Mouse (Mus musculus) small intestine, adult 2 months (tissue): ENCODE measurements around the gene Ager. TPM values are rescaled to one million over a fixed set of nuclear protein-coding genes. Genes with fewer than 3 reads are reported as not detected.

Experiments
- H3K27ac ChIP-seq: fragments of 200-500 bp; 2 replicates; pipeline ENCODE4 v1.5.1; 2012; ENCODE audit warnings: low read depth, low read length, control low read depth, inconsistent platforms; ENCODE audit not compliant: insufficient read depth
- H3K27me3 ChIP-seq: fragments of 200-500 bp; 2 replicates; pipeline ENCODE4 v1.6.1; 2012; ENCODE audit warnings: mild to moderate bottlenecking, moderate library complexity, low read length, inconsistent platforms; ENCODE audit not compliant: control insufficient read depth, insufficient read depth
- H3K36me3 ChIP-seq: fragments of 200-500 bp; 2 replicates; pipeline ENCODE4 v1.6.1; 2012; ENCODE audit warnings: mild to moderate bottlenecking, low read length, control low read depth, inconsistent platforms; ENCODE audit not compliant: control insufficient read depth, insufficient read depth
- H3K4me1 ChIP-seq: fragments of 200-500 bp; 2 replicates; pipeline ENCODE4 v1.6.1; 2012; ENCODE audit warnings: low read length, inconsistent platforms, mixed read lengths; ENCODE audit not compliant: control insufficient read depth, insufficient read depth, insufficient read length
- H3K4me3 ChIP-seq: fragments of 200-500 bp; 2 replicates; pipeline ENCODE4 v1.5.1; 2012; ENCODE audit warnings: low read depth, mild to moderate bottlenecking, control low read depth, inconsistent platforms, low read length, moderate library complexity
- CTCF ChIP-seq: fragments of 200-500 bp; IDR thresholded peaks from 2 replicates; pipeline ENCODE4 v1.5.1; 2012; ENCODE audit warnings: low read depth, mild to moderate bottlenecking, control low read depth, inconsistent platforms, low read length, moderate library complexity, mixed read lengths; ENCODE audit not compliant: insufficient replicate concordance, insufficient read length; ENCODE audit errors: extremely low read depth
- POLR2A ChIP-seq: fragments of 200-500 bp; IDR thresholded peaks from 2 replicates; pipeline ENCODE4 v1.6.1; 2012; ENCODE audit warnings: low read depth, mild to moderate bottlenecking, control low read depth, inconsistent platforms, low read length, moderate library complexity
- WGBS: fragments of 180-500 bp; shearing (Covaris S2); methylation state at CpG from one replicate; pipeline ENCODE4 v1.1.7; 2018; 5-methylcytosine and 5-hydroxymethylcytosine counted together
- polyA plus RNA-seq: library from polyadenylated mRNA; depleted of rRNA; stranded (reverse); fragments of >200 nt; gene quantifications from 2 replicates; pipeline ENCODE4 v1.2.3, GENCODE M21; 2012

The Ager gene
- polyA plus RNA-seq, 1 experiment: 1.7 TPM

GRCm38 (mm10) chr17:34640778-34641601 lies 43.3 kb downstream of the Ager start:
- Histone ChIP-seq H3K27ac (no peak overlapping the region; the same call in 1 of the 2 replicates), H3K4me1 (no peaks in the 10 kb centered on the region; the same call in 1 of the 2 replicates), H3K4me3 (no peak overlapping the region), H3K36me3 (no peaks in the 10 kb centered on the region), H3K27me3 (no peaks in the 10 kb centered on the region)
- no peak for TF ChIP-seq POLR2A
- TF ChIP-seq CTCF: no peak
- WGBS: 39% methylated on average over 11 of the region's 11 CpGs

DNA sequence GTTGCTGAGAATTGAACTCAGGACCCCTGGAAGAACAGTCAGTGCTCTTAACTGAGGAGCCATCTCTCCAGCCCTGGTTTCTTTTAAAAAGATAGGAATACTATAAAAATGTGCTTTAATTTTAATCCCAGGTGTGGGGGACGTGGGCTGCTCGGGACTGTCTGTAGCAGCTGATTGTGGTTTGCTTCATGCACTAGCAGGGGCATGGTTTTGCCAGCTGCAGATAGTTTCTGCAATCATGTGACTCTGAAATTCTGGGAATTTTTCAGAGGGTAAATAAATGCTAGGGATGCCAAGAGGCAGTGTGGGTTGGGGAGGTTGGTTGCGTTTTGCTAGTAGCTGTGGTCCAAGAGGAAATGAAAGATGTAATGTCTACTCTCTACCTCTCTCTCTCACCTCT lies 44.3 kb downstream of the Ager start:
- no peaks in the 10 kb centered on the region for H3K27me3 ChIP-seq
- H3K4me3 ChIP-seq: no peak overlapping the region
- 75% methylated on average over 3 of the region's 3 CpGs for WGBS
- no peaks in the 10 kb centered on the region for H3K36me3 ChIP-seq
- H3K27ac ChIP-seq: no peak overlapping the region
- TF ChIP-seq CTCF (no peak), POLR2A (no peak)
- H3K4me1 ChIP-seq: peaks cover 3% of the 10 kb centered on the region; the same call in 1 of the 2 replicates

- TF ChIP-seq CTCF (no peak), POLR2A (no peak)
- Histone ChIP-seq H3K27me3 (no peaks in the 10 kb centered on the region), H3K4me3 (no peak overlapping the region), H3K36me3 (no peaks in the 10 kb centered on the region), H3K27ac (no peak overlapping the region), H3K4me1 (peaks cover 8% of the 10 kb centered on the region; the same call in 1 of the 2 replicates)
- WGBS: 73% methylated on average over 4 of the region's 4 CpGs
These were observed 45.7 kb downstream of the Ager start for GRCm38 (mm10) chr17:34643379-34643778.

DNA sequence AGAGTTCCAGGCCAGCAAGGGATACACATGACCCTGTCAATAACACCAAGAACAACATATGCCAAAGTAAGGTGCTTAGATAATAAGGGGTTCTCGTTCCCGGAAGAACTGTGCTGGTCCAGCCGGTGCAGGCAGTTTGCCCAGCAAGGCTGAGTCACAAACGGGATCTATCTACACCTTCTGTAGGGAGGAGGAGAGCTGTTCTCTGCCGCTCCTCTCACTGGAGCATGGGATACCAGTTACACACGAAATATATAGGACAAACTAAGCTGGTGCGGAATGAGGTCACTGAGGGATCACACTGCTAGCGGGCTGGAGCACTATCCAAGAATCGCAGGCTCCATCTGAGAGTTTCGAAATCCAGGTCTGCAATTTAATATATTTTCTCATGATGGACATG lies 46.3 kb downstream of the Ager start:
- TF ChIP-seq POLR2A (no peak), CTCF (peak; percentile 9; the same call in 1 of the 2 replicates)
- Histone ChIP-seq H3K27me3 (no peaks in the 10 kb centered on the region), H3K27ac (no peak overlapping the region), H3K4me3 (no peak overlapping the region), H3K36me3 (no peaks in the 10 kb centered on the region), H3K4me1 (peaks cover 8% of the 10 kb centered on the region; the same call in 1 of the 2 replicates)
- WGBS: 59% methylated on average over 10 of the region's 10 CpGs

DNA sequence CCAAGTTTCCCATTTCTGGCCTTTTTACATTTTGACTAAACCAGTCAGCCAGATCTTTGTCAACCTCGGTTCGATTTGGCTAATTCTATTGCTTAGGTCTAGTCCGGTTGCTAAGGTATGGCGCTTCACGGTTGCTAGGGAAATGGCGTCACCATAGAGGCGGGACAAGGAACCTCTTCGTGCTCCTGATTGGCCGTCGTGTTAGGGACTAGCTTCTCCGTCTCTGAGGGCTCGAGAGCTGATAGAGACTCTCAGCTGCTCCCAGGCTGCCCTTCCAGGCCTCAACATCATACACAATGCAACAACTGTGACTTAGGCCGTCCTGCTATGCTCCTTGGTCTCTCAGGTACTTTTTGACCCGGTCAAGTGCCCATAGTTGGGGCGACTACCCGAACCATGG lies 46.9 kb downstream of the Ager start, which contains the start of gene Fkbpl:
Gene Fkbpl, plus strand, starts transcription at position 157 of the 400 bp plus-strand sequence.
- Histone ChIP-seq H3K36me3 (no peaks in the 10 kb centered on the region), H3K27ac (peak within 1 kb of the TSS; percentile 53), H3K4me1 (peaks cover 8% of the 10 kb centered on the region; the same call in 1 of the 2 replicates), H3K4me3 (peak within 1 kb of the TSS; percentile 65), H3K27me3 (no peaks in the 10 kb centered on the region)
- WGBS: under 1% methylated on average over 16 of the region's 16 CpGs
- TF ChIP-seq CTCF (no peak), POLR2A (peak; percentile 77; the same call in 1 of the 2 replicates)

DNA sequence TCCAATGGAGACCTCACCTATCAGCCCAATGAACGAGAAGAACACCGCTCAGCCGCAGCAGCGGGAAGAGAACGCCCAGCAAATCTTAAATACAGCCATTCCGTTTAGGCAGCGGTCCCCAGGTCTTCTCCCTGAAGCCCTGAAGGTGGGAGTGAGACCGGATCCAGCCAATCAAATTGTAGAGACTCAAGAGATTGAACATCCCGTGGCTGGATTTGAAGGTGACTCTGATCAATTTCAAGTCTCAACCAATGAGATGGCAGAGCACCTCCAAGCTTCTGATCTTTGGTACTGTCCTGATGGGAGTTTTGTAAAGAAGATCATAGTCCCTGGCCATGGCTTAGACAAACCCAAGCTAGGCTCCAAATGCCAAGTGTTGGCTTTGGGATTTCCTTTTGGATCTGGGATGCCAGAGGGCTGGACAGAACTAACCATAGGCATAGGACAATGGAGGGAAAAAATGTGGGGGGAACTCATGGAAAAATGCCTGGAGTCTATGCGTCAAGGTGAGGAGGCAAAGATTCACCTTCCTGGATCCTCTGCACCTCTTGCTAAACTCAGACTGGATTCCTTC lies 47.7 kb downstream of the Ager start:
- H3K36me3 ChIP-seq: peaks cover 1% of the 10 kb centered on the region; the same call in 1 of the 2 replicates
- peak overlapping the region; percentile 42 for H3K4me3 ChIP-seq
- no peaks in the 10 kb centered on the region for H3K27me3 ChIP-seq
- no peak overlapping the region for H3K27ac ChIP-seq
- peaks cover 8% of the 10 kb centered on the region; the same call in 1 of the 2 replicates for H3K4me1 ChIP-seq
- TF ChIP-seq POLR2A: no peak
- no peak for TF ChIP-seq CTCF
- WGBS: 44% methylated on average over 10 of the region's 10 CpGs
